Mouse (Mus musculus): ENCODE measurements around the gene Akap7.
"Not testable (repeated sequence)": the region's sequence is repeated elsewhere in the genome, so short reads cannot be mapped to it uniquely, and the experiment has no call there.

Akap7 gene

DNA sequence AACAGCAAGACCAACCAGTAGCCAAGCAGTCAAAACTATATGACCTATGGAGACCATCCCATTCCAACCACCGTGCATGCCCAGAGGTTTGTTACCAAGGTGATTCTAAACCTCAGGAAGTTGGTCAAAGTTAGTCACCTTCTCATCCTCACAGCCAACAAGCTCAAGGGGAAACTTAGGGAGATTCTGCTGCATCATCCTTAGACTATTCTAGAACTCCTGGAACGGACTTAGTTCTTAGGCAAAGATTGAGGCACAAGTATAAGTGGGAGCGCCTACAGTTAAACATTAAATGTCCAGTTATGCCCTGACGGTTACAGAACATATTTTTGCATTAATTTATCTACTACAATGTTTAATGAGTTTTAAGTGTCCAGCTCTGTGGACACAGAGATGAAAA, 54.7 kb downstream of the Akap7 start:
- no peak for DNase-seq

DNA sequence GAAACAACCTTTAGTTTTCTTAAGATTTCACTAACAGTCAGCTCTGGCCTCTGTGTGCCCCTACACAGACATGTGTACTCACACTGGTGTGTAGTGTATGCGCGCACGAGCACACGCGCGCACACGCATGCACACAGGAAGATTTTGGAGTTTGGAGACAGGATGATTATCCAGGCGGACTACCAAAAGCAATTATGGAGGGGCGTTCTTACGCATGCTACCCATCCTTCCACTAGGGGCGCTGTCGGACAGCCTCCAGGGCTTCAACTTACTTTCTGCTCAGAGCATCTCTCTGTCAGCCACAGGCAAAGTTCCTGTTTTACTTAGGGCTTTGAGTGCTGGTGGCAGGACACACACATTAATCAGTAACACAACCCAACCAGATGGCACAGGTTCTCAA, 57.6 kb downstream of the Akap7 start:
- DNase-seq: peak; percentile 67

DNA sequence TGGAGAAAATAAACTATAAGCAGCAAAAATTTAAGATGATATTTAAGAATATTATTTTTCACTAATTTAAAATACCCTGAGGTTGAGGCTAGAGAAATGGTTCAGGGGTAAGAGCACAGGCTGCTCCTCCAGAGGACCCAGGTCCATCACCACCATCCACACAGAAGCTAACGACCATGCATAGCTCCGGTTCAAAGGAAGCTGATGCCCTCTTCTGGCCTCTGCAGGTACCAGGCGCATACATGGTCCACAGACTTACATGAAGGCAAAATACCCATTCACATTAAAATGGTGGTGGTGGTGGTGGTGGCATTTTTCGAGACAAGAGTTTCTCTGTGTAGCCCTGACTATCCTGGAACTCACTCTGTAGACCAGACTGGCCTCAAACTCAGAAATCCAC, 61.5 kb downstream of the Akap7 start:
- DNase-seq: no peak

DNA sequence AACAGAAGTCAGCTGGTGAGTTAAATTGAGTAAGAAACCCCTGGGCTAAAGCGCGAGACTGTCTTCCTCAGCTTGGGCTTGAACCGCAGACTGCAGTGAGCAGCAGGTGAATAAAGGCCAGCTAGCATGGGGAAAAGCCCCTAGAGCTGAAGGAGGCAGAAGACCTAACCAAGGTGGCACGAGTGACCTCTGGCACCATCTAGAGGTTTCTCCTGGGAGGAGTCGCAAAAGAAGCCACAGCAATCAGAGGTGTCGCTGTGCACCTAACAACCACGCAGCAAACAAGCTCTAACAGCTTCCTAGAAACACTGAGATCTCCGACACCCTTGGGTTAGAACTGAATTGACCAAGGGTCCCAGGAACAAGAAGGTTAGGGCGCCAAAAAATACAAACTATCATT, 68.5 kb downstream of the Akap7 start:
- DNase-seq: peak; percentile 52

DNA sequence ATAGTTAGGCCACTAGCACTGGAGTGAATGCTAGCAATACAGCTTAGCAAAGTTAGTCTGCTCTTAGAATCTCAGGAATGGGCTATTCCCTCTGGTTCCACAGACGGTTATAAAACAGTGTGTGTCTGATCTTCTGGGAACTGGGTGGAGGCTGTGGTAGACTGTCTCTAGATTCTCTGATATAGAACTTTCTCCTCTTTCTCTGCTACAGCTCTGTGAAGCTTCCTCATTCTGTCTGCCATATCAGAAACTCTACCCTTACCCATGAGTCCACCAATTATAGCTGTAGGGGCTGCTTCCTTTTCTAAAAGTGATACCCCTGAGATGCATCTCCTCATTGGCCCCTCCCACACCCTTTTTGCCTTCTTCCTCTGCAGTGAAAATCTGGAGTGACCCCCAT, 73.6 kb downstream of the Akap7 start:
- DNase-seq: no peak

DNA sequence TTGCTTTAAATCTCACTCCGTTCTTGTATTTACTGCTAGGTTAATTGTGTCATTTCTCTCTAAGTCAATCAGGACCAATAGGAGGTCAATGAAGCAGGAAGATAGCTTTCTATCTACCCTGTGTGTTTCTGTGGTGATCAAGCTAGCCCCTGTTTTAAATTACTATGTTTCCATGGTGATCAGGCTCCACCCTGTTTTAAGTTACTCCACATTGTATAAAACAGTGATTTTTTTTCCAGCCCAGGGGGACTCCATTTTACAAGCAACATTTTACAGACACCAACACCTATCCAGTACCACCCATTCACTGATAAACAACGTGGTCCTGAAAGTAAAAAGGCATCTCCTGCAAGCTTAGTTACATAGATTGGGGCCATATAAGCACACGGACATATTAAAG, 75.0 kb downstream of the Akap7 start:
- DNase-seq: no peak

DNA sequence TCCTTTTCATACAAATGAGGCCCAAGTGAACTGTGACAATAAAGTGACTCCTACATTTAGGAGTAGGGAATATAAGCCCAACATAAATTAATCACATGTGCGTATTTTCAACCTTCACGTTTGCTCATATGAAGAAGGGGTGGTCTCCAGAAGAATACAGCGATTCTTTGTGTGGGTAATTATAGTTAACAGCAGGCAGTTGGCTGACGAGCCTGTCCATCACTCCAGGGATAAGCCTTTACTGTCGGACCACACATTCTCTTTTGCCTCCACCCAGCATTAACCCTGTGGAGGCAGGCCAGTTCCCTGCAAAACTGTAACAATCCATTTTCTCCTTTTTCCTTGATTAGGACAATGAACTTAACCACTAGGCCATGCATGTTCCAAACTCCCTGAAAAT, 76.3 kb downstream of the Akap7 start:
- DNase-seq: no peak

DNA sequence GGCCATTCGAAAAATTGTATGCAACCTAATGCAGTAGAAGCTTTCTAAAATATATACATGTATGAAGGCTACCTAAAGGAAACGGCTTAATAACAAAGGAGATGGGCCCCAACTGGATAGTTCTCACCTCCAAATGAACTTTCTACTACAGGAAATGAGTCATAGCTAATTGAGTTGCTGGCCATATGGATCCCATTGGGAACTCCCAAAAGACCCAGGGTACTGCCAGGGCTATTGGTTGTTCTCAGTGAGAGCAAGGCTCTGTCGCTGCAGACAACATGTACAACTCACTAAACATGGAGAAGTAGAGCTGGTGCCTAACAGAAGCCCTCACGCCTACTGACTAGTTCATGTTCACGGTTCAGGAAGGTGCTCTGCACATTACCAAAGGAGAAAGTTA, 83.3 kb downstream of the Akap7 start:
- no peak for DNase-seq

DNA sequence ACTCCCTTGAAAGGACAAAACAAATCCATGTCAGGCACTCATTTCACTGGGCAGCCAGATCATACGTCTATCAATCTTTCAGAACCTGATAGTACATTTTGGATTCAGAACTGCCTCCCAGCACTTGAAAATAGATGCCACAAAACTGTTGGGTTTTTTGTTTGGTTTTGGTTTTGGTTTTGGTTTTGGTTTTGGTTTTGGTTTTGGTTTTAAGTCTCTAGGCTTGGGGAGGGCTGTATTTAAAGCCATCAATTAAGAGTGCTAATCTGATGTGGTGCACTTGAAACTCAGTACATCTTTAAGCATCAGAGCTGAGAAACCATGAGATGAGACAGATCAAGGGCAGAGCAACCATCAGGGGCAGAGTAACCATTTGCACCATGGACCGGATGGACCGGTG, 86.9 kb downstream of the Akap7 start:
- no peak for DNase-seq

DNA sequence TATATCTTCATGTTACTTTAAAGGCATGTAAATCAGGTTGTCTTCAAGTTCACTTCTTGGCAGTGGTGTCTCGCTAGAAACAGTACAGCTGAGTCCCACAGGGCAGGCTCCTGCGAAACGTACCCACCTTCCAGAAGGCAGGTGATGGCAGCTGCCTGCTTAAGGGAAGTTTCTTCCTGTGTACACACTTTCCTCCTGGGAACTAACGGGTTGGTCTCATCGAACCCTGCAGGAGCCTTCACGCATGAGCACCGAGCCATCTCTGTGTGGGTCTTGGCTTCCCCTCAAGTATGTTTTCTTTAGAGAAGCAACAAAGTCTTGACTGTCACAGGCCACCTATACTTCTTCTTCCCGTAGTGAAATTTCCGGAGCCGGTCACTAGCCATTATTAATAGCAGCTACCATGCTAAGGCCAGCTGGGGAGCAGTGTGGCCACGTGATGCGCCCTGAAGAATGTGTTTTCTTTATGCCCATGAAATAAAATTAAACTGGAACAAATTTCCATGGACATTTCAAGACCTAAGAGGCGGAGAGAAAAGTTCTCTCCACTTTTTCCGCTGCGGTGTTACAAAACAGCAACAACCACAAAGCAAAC, 87.7 kb downstream of the Akap7 start:
- DNase-seq: no peak

DNA sequence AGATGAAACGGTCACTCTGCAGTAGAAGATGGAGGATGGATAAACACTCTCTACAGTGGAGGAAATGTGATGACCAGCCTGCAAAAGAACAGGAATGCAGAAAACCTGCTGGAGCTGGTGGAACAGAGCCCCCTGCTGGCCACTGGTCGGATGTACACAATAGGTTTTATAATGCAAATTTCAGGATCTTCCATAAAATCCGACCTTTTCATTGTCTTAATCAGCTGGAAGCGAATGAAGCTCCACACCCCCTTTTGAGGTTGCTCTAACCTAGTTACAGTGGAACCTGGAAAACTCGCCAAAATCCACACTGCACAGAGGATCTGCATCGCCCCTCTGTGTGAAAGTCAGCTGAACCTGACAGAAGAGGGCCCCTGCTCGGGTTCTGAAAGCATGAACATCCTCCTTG, 88.4 kb downstream of the Akap7 start:
- peak; percentile 56 for DNase-seq

DNA sequence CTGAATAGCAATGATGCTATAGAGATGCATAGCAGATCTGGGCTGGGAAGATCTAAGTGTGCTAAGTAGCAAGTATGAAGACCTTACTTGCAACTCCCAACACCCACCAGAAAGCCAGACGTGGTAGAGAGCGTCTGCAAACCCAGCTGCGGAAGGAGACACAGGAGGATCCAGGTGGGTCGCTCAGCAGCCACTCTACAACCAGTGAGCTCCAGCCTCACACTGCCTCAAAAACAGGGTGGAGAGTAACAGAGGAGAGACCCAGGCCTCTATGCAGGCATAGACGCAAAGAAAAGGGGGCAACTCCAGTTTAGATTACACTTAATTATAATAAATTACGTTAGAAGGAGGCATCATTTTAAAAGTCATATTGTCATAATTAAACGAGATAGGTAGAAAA, 88.9 kb downstream of the Akap7 start:
- DNase-seq: no peak

DNA sequence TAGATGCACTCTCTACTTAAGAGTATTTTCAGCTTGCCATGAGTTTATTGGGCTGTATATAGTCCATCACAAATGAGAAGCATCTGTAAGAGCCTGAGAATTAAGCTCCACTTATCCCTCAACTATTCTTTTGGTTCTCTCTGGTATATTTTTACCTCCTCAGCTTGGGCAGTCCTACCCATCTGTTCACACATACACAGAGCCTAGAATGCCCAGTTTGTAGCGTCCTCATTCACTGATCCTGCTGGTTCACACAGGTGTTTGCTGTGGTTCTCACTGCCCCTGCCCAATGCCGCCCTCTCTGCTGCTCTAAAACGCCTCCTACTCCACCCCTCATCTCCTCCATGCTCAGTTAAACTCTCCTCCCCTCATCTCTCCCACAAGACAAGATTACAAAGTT, 91.7 kb downstream of the Akap7 start:
- no peak for DNase-seq

DNA sequence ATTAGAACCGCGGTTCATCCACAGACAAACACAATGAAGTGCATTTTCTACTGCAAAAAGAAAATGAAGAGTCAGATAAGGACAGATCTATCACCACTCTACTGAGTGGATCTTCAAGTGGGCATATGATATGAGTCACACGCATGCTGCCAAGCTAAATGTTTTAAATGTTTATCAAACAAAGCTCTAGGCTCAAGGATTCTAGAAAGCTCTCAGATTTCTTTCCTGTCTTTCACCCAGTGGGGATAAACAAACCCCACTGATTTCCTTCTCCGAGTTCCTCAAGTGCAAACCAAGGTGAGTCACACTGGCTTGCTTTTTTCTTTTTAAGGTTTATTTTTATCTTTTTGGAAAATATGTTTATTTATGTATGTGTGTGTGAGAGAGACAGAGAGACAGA, 94.0 kb downstream of the Akap7 start:
- no peak for DNase-seq

DNA sequence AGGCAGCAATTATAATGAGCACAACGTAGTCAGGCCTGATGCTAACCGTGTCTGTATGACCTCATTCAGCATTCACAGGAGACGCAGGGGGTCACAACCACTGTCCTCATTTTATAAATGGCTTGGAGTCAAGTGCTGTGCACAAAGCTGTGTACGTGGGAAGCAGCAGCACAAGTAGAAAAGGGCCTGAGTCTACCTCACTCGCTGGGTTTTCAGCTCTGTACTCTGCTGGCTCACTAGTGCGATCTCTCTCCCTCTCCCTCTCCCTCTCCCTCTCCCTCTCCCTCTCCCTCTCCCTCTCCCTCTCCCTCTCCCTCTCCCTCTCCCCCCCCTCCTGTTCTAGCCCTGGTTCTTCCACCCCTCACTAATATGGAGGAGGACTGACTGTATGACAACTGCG, 99.1 kb downstream of the Akap7 start:
- no peak for DNase-seq

DNA sequence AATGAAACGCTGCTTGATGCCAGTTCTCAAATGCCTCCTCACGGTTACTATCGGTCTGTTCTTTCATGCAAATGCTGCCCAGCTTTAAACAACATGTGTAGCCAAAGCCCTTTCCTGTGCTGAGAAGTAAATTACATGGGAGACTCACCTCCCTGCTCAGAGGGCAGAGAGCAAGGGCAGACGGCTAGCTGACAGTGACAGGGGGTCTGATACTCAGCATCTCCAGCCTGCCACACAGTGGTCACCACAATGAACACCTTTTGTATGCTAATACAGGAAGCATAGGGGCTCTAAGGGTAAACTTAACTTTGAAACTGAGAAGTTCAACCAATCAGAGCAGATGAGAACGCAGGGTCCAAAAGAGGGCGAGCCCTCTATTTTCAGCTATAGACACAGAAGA, 99.8 kb downstream of the Akap7 start:
- no peak for DNase-seq

DNA sequence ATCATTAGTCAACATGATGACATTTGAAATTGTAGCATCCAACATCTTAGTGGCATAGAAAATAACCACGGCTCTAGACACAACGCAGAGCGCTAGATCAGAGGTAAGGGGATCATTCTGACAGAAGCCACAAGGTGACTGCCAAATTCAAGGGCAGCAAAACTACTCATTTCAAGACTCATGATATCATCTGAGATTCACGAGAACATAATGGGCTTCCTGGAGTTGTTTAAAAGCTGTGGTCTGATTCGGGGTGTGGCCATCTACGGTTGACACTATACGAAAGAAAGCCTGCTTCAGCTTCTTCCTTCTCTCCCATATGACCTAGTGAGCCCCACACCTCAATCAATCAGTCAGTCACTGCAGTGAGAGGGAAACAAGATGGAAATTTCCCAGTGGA, 107.0 kb downstream of the Akap7 start:
- DNase-seq: no peak

DNA sequence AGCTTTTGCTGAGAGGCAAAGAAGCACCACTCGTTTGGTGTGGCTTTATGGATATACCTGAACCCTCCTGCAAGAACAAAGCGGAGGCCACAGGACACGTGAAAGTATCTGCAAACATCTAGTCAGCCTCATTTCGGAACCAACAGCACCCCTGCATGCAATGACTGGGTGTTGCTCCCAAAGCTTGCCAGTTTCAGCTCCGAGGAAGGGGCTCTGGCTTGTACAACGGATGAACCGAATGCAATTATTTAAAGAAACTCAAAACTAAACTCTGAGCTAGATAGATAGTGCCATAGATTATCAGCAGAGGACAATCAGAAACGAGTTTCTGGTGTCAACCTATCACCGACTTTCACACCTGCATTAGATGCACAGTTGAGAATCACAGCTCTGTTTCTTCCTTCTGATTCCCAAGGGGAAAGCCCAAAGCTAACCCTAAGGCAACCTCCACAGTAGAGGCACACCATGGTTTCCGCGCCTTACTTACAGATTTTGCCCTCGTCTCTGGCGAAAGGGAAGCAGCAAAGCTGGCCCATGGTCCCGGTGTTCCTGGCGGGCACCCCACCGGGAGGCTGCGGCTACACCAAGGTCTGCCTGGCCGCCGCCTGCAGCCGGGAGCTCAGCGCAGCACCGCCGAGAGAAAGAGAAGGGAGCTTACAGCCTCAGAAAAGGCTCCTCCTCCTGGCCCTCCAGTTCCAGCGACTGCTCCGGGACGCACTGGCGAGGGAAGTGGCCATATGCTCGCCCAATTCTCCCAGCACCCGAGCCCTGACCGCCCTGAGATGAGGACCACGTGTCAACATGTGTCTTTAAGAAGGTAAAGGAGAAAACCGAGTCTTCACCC, 107.9 kb downstream of the Akap7 start:
- peak; percentile 18 for DNase-seq

DNA sequence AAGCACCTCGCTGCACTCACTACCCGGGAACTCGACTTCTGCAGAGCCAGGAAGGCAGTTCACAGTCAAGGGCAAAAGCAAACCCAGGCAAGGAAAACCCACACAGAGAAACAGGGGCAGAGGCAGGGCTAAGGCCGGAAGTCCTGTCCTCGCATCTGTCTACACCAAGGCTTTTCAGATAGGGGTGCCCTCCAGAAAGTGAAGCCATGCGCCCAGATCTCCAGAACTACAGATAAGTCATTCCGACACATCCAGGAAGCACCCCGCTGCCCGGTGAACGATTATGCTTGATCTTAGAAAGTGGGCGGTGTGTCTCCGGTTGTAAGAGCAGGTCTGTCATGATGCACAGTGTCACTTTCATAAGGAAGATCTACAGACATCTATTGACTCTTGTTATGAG, 109.1 kb downstream of the Akap7 start:
- DNase-seq: peak; percentile 19

DNA sequence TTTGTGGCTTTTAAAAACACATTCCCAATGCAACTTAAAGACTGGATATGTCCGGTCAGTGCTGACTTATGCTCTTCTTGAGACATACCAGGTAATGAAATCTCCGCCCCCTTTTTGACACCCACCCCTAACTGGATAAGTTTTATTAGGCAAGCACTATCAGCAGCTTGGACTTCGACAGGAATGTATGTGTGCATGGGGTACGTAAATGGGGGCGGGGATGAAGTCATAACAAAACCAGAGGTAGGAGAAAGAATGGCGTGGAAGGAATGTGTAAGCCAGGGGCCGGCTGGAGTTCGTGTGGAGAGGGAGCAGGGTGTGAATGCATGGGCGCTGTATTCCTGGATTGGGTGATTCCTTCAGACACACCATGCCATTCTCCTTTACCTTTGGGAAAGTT, 109.6 kb downstream of the Akap7 start:
- no peak for DNase-seq

DNA sequence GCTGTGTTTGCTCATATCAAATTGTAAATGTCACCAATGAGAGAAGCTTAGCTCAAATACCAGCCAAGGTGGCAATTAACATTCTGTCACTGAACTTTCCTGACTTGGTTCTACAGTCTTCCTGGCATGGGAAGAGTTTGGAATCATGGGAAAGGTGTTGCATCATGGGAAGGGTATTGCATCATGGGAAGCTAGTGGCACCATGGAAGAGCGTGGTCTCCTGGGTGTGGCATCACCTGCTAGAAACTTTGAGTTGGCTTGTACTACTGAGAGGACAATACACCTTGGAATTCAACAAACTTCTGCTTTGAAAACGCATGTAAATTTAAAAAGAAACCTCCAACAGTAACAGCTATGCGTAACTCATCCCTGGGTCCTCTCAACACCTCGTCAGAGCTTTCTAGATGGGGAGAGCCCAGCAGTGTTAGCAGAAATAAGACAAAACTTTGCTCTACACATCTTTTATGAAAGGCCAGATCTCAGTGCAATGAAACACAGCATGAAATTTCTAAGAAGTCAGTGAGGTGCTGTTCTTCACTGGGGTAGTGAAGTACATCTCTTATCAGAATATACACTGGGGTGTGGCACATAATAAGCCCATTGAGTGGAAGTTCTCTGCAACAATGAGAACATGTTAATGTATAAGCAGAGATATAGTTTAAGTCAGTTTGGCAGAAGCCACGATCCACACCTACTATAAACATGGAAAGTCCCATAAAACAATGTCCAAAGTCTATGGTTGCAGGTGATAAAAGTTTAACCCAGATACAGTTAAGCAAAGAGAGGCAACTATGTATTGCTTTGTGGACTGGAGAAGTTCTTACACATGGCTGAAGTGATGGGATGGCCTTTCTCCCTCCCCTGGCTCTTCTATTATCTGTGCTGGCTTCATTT, 115.2 kb downstream of the Akap7 start:
- DNase-seq: no peak

DNA sequence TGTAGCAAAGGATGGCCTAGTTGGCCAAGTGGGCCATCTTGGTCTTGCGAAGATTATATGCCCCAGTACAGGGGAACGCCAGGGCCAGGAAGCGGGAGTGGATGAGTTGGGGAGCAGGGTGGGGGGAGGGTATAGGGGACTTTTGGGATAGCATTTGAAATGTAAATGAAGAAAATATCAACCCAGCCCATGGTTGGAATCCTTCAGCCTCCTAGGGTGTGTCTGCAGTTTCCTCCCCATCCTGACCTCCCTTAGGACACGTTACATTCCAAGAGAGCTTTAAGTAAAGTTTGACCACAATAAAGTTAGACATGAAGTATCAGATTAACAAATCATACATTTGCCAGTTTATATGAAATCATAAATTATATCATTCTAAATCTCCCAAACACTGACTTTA, 116.5 kb downstream of the Akap7 start:
- DNase-seq: no peak

DNA sequence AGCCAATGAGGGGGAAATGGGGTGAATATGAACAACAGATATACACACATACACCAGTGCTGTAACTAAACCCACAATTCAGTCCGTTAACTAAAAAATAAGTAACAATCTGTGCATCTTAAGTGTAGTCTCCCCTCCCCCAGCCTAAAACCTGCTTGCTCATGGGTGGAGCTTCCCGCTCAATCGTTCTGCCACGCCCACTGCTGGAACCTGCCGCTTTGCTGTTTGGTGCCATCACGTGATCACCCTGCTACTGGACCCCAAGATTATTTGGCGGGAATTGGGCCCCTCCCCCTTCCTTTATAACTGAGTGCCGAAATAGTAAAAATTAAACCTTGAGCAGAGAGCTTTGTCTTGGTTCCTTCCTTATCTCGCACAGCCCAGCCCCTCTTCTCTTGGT, 121.4 kb downstream of the Akap7 start:
- DNase-seq: not testable (repeated sequence)

DNA sequence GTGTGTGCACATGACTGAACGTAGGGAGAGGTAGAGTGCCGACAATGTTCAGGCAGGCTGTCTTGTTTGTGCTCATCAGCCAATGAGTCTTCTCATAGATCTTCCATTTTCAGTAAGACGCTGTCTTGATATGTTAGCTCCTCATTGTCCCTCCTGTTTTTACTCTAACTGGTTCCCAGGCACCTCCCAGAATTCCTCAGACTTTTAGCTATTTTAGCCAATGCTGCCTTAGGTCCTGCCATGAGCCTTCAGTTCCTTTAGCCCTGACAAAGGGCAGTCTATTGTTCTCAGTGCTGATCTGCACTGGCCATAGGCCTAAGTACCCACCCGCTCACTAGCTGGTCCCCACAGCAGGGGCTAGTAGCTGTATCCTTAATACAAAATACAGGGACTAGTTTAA, 122.0 kb downstream of the Akap7 start:
- DNase-seq: no peak

Data from thymus, postnatal 14 days (tissue).